Mouse (Mus musculus): ENCODE results near the gene Slc4a11. TPM values are rescaled to one million over a fixed set of nuclear protein-coding genes. Genes with fewer than 3 reads are reported as not detected.

Slc4a11 gene
- polyA plus RNA-seq, 1 experiment from 2014 or later, result 7.6 TPM

GRCm38 (mm10) chr2:130730746-130731145, 33.4 kb upstream of the Slc4a11 start:
- 80% methylated on average over 9 of the region's 9 CpGs for WGBS
- Histone ChIP-seq H3K4me3 (replicated peaks; ENCODE audit: low read depth, low read length) (no peak overlapping the region), H3K27ac (no peak overlapping the region), H3K4me1 (replicated peaks; ENCODE audit: insufficient read depth, low read length) (no peaks in the 10 kb centered on the region), H3K9ac (ENCODE audit: low read depth, low read length) (no peak overlapping the region), H3K4me2 (ENCODE audit: low read length) (no peak overlapping the region), H3K27me3 (ENCODE audit: insufficient read depth, low read length) (no peaks in the 10 kb centered on the region), H3K36me3 (ENCODE audit: insufficient read depth, low read length) (peaks cover 52% of the 10 kb centered on the region), H3K9me3 (replicated peaks; ENCODE audit: low read length) (no peaks in the 10 kb centered on the region)
- no peak for DNase-seq (ENCODE audit: low spot score)
- no peak for TF ChIP-seq CTCF (IDR thresholded peaks at IDR 0.05; ENCODE audit: low read depth)
- no peak for ATAC-seq (replicated peaks; ENCODE audit: low FRiP score, low read depth)

DNA sequence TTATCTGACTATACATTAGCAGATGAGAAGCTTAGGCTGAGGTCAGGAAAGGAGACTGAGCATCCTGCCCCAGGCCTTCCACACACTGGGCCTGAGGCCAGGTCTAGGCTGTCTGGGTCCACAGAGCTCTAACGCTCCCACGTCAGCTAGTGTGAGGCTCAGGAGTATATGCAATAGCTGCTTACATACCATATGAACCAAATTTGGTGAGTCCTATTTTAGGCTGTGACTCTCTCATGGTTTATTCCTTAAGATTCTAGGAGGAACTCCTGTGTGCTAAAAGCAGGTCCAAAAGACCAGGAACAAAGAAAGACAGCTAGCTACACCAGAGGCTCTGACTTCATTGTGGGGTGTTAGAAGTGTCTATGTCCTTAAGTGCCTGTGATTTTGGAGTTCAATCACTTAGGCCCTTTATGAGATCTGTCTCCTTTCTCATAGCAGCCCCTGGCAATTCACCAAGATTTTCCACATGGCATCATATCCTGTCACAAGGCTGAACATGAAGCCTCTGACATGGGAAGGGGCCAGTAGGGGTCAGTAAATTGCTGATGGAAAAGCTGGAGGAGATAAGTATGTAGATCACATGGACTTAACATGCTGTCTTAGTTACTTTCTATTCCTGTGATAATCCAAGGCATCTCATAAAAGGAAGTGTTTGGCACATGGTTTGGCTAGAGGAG, 31.7 kb upstream of the Slc4a11 start:
- TF ChIP-seq CTCF (IDR thresholded peaks at IDR 0.05; ENCODE audit: low read depth), result no peak
- DNase-seq (ENCODE audit: low spot score) (no peak), ATAC-seq (replicated peaks; ENCODE audit: low FRiP score, low read depth) (no peak)
- peaks cover 54% of the 10 kb centered on the region for H3K36me3 ChIP-seq (ENCODE audit: insufficient read depth, low read length)
- no peak overlapping the region for H3K4me2 ChIP-seq (ENCODE audit: low read length)
- no peak overlapping the region for H3K9ac ChIP-seq (ENCODE audit: low read depth, low read length)
- WGBS, result 97% methylated on average over 2 of the region's 2 CpGs
- no peak overlapping the region for H3K27ac ChIP-seq
- H3K4me3 ChIP-seq (replicated peaks; ENCODE audit: low read depth, low read length), result no peak overlapping the region
- no peaks in the 10 kb centered on the region for H3K27me3 ChIP-seq (ENCODE audit: insufficient read depth, low read length)
- no peaks in the 10 kb centered on the region for H3K4me1 ChIP-seq (replicated peaks; ENCODE audit: insufficient read depth, low read length)
- no peaks in the 10 kb centered on the region for H3K9me3 ChIP-seq (replicated peaks; ENCODE audit: low read length)

DNA sequence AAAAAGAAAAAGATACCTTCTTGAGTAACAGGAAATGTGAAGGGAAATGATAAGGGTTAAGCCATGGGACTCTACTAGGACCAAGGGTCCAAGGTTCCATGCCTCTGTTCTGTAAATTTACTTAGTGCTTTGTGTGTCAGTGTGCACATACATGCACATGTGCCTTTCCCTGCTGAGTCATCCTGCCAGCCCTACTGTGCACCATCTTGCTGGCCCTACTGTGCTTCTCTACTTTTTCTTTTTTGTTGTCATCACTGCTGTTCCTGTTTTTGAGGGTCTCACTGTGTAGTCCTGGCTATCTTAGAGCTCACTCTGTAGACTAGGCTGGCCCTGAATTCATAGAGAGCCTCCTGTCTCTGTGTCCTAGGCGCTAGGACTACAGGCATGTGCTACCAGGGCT, 30.4 kb upstream of the Slc4a11 start:
- Histone ChIP-seq H3K4me2 (ENCODE audit: low read length) (no peak overlapping the region), H3K4me1 (replicated peaks; ENCODE audit: insufficient read depth, low read length) (no peaks in the 10 kb centered on the region), H3K27ac (no peak overlapping the region), H3K36me3 (ENCODE audit: insufficient read depth, low read length) (peaks cover 59% of the 10 kb centered on the region), H3K27me3 (ENCODE audit: insufficient read depth, low read length) (no peaks in the 10 kb centered on the region), H3K9ac (ENCODE audit: low read depth, low read length) (no peak overlapping the region), H3K9me3 (replicated peaks; ENCODE audit: low read length) (no peaks in the 10 kb centered on the region), H3K4me3 (replicated peaks; ENCODE audit: low read depth, low read length) (no peak overlapping the region)
- WGBS, result 96% methylated on average over 1 of the region's 1 CpGs
- DNase-seq (ENCODE audit: low spot score) (no peak), ATAC-seq (replicated peaks; ENCODE audit: low FRiP score, low read depth) (no peak)
- TF ChIP-seq CTCF (IDR thresholded peaks at IDR 0.05; ENCODE audit: low read depth), result no peak

- ATAC-seq (replicated peaks; ENCODE audit: low FRiP score, low read depth) (no peak), DNase-seq (ENCODE audit: low spot score) (no peak)
- no peak overlapping the region for H3K9ac ChIP-seq (ENCODE audit: low read depth, low read length)
- 81% methylated on average over 4 of the region's 4 CpGs for WGBS
- H3K4me3 ChIP-seq (replicated peaks; ENCODE audit: low read depth, low read length), result no peak overlapping the region
- no peaks in the 10 kb centered on the region for H3K4me1 ChIP-seq (replicated peaks; ENCODE audit: insufficient read depth, low read length)
- TF ChIP-seq CTCF (IDR thresholded peaks at IDR 0.05; ENCODE audit: low read depth), result no peak
- H3K4me2 ChIP-seq (ENCODE audit: low read length), result no peak overlapping the region
- no peaks in the 10 kb centered on the region for H3K27me3 ChIP-seq (ENCODE audit: insufficient read depth, low read length)
- no peak overlapping the region for H3K27ac ChIP-seq
- H3K36me3 ChIP-seq (ENCODE audit: insufficient read depth, low read length), result peaks cover 53% of the 10 kb centered on the region
- H3K9me3 ChIP-seq (replicated peaks; ENCODE audit: low read length), result no peaks in the 10 kb centered on the region
Measured at GRCm38 (mm10) chr2:130724369-130724768, 27.1 kb upstream of the Slc4a11 start.

DNA sequence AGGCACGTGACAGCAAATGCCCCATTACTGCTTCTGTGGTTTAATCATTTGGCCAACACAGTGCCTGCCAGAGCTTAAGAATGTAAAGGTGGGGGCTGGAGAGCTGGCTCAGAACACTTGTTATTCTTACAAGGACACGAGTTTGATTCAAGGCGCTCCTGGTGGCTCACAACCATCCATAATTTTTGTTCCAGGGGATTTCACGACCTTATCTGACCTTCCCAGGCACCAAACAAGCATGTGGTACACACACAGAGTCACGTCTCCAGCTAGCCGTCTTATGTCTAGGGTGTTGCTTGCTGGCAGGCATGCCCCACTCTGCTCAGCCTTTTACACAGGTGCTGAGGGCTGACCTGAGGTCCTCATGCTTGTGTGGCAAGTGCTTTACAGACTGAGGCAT, 20.6 kb upstream of the Slc4a11 start:
- no peaks in the 10 kb centered on the region for H3K27me3 ChIP-seq (ENCODE audit: insufficient read depth, low read length)
- no peak overlapping the region for H3K4me3 ChIP-seq (replicated peaks; ENCODE audit: low read depth, low read length)
- DNase-seq (ENCODE audit: low spot score) (no peak), ATAC-seq (replicated peaks; ENCODE audit: low FRiP score, low read depth) (no peak)
- H3K9me3 ChIP-seq (replicated peaks; ENCODE audit: low read length), result no peaks in the 10 kb centered on the region
- H3K4me1 ChIP-seq (replicated peaks; ENCODE audit: insufficient read depth, low read length), result no peaks in the 10 kb centered on the region
- no peak for TF ChIP-seq CTCF (IDR thresholded peaks at IDR 0.05; ENCODE audit: low read depth)
- H3K9ac ChIP-seq (ENCODE audit: low read depth, low read length), result no peak overlapping the region
- WGBS, result 63% methylated on average over 6 of the region's 6 CpGs
- peaks cover 43% of the 10 kb centered on the region for H3K36me3 ChIP-seq (ENCODE audit: insufficient read depth, low read length)
- no peak overlapping the region for H3K4me2 ChIP-seq (ENCODE audit: low read length)
- H3K27ac ChIP-seq, result no peak overlapping the region

DNA sequence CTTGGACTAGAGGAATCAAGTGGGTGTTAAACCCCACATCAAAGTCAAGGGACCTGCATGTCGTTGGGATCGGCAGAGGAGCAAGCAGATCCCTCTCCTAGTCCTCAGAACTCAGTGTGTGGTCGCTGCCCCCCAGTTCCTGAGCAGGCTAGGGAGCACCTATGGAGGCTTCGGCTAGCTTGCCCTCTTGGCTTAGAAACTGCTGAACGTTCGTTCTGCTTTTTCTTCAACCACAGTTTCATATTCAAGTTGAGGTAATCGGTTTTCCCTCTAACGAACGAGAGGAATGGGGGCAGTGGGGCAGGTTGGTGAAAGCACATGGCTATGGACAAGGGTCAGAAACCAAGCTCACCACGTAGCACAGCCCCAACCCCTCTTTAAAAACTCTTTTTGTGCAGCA, 9.7 kb upstream of the Slc4a11 start:
- H3K9me3 ChIP-seq (replicated peaks; ENCODE audit: low read length), result no peaks in the 10 kb centered on the region
- 0 out of 2 replicates have a peak, but pooled peaks cover 4% of the 10 kb centered on the region for H3K4me1 ChIP-seq (replicated peaks; ENCODE audit: insufficient read depth, low read length)
- TF ChIP-seq CTCF (IDR thresholded peaks at IDR 0.05; ENCODE audit: low read depth), result no peak
- H3K27me3 ChIP-seq (ENCODE audit: insufficient read depth, low read length), result no peaks in the 10 kb centered on the region
- no peak overlapping the region for H3K27ac ChIP-seq
- peaks cover 32% of the 10 kb centered on the region for H3K36me3 ChIP-seq (ENCODE audit: insufficient read depth, low read length)
- H3K4me3 ChIP-seq (replicated peaks; ENCODE audit: low read depth, low read length), result no peak overlapping the region
- H3K4me2 ChIP-seq (ENCODE audit: low read length), result no peak overlapping the region
- DNase-seq (ENCODE audit: low spot score), result no peak
- H3K9ac ChIP-seq (ENCODE audit: low read depth, low read length), result no peak overlapping the region
- 60% methylated on average over 10 of the region's 10 CpGs for WGBS
- no peak for ATAC-seq (replicated peaks; ENCODE audit: low FRiP score, low read depth)

DNA sequence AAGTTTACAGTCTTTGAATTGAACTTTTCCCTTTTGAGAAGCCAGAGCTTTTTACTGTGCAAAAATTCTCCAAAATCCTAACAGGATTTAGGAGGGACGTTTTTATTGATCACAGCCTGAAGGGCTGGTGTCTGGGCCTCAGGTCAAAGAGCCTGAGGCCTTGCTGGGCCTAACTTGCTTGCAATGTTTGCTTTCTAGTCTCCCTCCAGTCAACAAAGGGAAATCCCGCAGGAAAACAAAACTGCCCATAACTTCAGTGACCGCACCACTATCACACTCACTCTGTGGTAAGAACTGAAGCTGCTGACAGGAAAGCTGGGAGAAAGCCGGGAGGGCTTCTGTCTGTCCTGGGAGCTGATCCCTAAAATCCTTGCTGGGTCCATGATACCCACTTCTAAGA, 9.3 kb upstream of the Slc4a11 start:
- Histone ChIP-seq H3K4me3 (replicated peaks; ENCODE audit: low read depth, low read length) (no peak overlapping the region), H3K4me1 (replicated peaks; ENCODE audit: insufficient read depth, low read length) (0 out of 2 replicates have a peak, but pooled peaks cover 4% of the 10 kb centered on the region), H3K9ac (ENCODE audit: low read depth, low read length) (no peak overlapping the region), H3K9me3 (replicated peaks; ENCODE audit: low read length) (no peaks in the 10 kb centered on the region), H3K36me3 (ENCODE audit: insufficient read depth, low read length) (peaks cover 28% of the 10 kb centered on the region), H3K27ac (no peak overlapping the region), H3K27me3 (ENCODE audit: insufficient read depth, low read length) (no peaks in the 10 kb centered on the region), H3K4me2 (ENCODE audit: low read length) (no peak overlapping the region)
- DNase-seq (ENCODE audit: low spot score), result no peak
- TF ChIP-seq CTCF (IDR thresholded peaks at IDR 0.05; ENCODE audit: low read depth), result no peak
- no peak for ATAC-seq (replicated peaks; ENCODE audit: low FRiP score, low read depth)
- 69% methylated on average over 4 of the region's 4 CpGs for WGBS
